Mouse (Mus musculus) small intestine, adult 2 months (tissue): Measurements from ENCODE around the gene Dok4.

Source experiments
- CTCF ChIP-seq: fragments of 200-500 bp; IDR thresholded peaks from 2 replicates; pipeline ENCODE4 v1.5.1; 2012; ENCODE audit warnings: low read depth, mild to moderate bottlenecking, control low read depth, inconsistent platforms, low read length, moderate library complexity, mixed read lengths; ENCODE audit not compliant: insufficient replicate concordance, insufficient read length; ENCODE audit errors: extremely low read depth
- POLR2A ChIP-seq: fragments of 200-500 bp; IDR thresholded peaks from 2 replicates; pipeline ENCODE4 v1.6.1; 2012; ENCODE audit warnings: low read depth, mild to moderate bottlenecking, control low read depth, inconsistent platforms, low read length, moderate library complexity

- TF ChIP-seq CTCF, result no peak
- no peak for TF ChIP-seq POLR2A
Measured at GRCm38 (mm10) chr8:94922176-94922575, 46.0 kb upstream of the Dok4 start.
